Mouse (Mus musculus) liver, embryonic 13.5 days (tissue): ENCODE results near the gene Plgrkt. TPM values are rescaled to one million over a fixed set of nuclear protein-coding genes. Genes with fewer than 3 reads are reported as not detected.

Experiments used
- ATAC-seq: fragments of 200-750 bp; cut with Nextera tagmentation; 2 replicates; pipeline ENCODE4 v1.8.0; 2017; ENCODE audit warnings: low read depth, mild to moderate bottlenecking, moderate number of reproducible peaks, moderate library complexity
- DNase-seq: peaks from one replicate; pipeline ENCODE4 v3.0.0; 2022
- H3K27ac ChIP-seq: fragments of 300-500 bp; sonication (generic); 2 replicates; pipeline ENCODE4 v1.5.1; 2015; ENCODE audit warnings: moderate library complexity, mild to moderate bottlenecking, inconsistent platforms
- H3K27me3 ChIP-seq: fragments of 300-500 bp; sonication (generic); 2 replicates; pipeline ENCODE4 v1.6.1; 2015; ENCODE audit warnings: mild to moderate bottlenecking, inconsistent platforms
- H3K36me3 ChIP-seq: fragments of 300-500 bp; sonication (generic); 2 replicates; pipeline ENCODE4 v1.6.1; 2015; ENCODE audit warnings: mild to moderate bottlenecking, inconsistent platforms
- H3K4me1 ChIP-seq: fragments of 300-500 bp; sonication (generic); replicated peaks from 2 replicates; pipeline ENCODE4 v1.6.1; 2015; ENCODE audit warnings: inconsistent platforms
- H3K4me2 ChIP-seq: fragments of 300-500 bp; sonication (generic); 2 replicates; pipeline ENCODE4 v1.6.1; 2015; ENCODE audit warnings: inconsistent platforms, mild to moderate bottlenecking, moderate library complexity
- H3K4me3 ChIP-seq: fragments of 300-500 bp; sonication (generic); replicated peaks from 2 replicates; pipeline ENCODE4 v1.5.1; 2015; ENCODE audit warnings: mild to moderate bottlenecking, inconsistent platforms
- H3K9ac ChIP-seq: fragments of 300-500 bp; sonication (generic); 2 replicates; pipeline ENCODE4 v1.6.1; 2015; ENCODE audit warnings: mild to moderate bottlenecking, inconsistent platforms
- H3K9me3 ChIP-seq: fragments of 300-500 bp; sonication (generic); replicated peaks from 2 replicates; pipeline ENCODE4 v1.6.1; 2016; ENCODE audit warnings: inconsistent platforms
- WGBS: fragments of 180-500 bp; shearing (Covaris S2); methylation state at CpG from one replicate; pipeline ENCODE4 v1.1.7; 2015; ENCODE audit not compliant: insufficient replicate concordance; 5-methylcytosine and 5-hydroxymethylcytosine counted together
- polyA plus RNA-seq: library from polyadenylated mRNA; unstranded; fragments of >200 nt; fragmentation: Nextera tagmentation; extraction: Ambion mirVana; gene quantifications from 2 replicates; pipeline ENCODE4 v1.2.1, GENCODE M21; 2015

Plgrkt gene
- polyA plus RNA-seq, 1 experiment from 2014 or later = 32.8 TPM

- Histone ChIP-seq H3K4me1 (no peaks in the 10 kb centered on the region), H3K9me3 (no peaks in the 10 kb centered on the region), H3K36me3 (peaks cover 49% of the 10 kb centered on the region), H3K4me2 (no peak overlapping the region), H3K27ac (no peak overlapping the region), H3K4me3 (no peak overlapping the region), H3K9ac (no peak overlapping the region), H3K27me3 (no peaks in the 10 kb centered on the region)
- DNase-seq (no peak), ATAC-seq (no peak)
- 87% methylated on average over 7 of the region's 7 CpGs for WGBS
Observed at GRCm38 (mm10) chr19:29312661-29313060, 54.5 kb downstream of the Plgrkt start.

- WGBS = 91% methylated on average over 8 of the region's 8 CpGs
- H3K36me3 ChIP-seq = peaks cover 58% of the 10 kb centered on the region
- H3K27me3 ChIP-seq = no peaks in the 10 kb centered on the region
- H3K9ac ChIP-seq = no peak overlapping the region
- H3K4me3 ChIP-seq = no peak overlapping the region
- no peak overlapping the region for H3K4me2 ChIP-seq
- ATAC-seq (no peak), DNase-seq (no peak)
- no peaks in the 10 kb centered on the region for H3K4me1 ChIP-seq
- no peak overlapping the region for H3K27ac ChIP-seq
- H3K9me3 ChIP-seq = no peaks in the 10 kb centered on the region
Observed at GRCm38 (mm10) chr19:29311791-29312190, 55.4 kb downstream of the Plgrkt start.

- no peak for ATAC-seq
- Histone ChIP-seq H3K4me3 (no peak overlapping the region), H3K4me2 (no peak overlapping the region), H3K9me3 (no peaks in the 10 kb centered on the region), H3K27ac (no peak overlapping the region), H3K4me1 (no peaks in the 10 kb centered on the region), H3K9ac (no peak overlapping the region), H3K36me3 (peaks cover 69% of the 10 kb centered on the region), H3K27me3 (no peaks in the 10 kb centered on the region)
- no peak for DNase-seq
Observed at GRCm38 (mm10) chr19:29308832-29309231, 58.4 kb downstream of the Plgrkt start.

- no peaks in the 10 kb centered on the region for H3K4me1 ChIP-seq
- H3K36me3 ChIP-seq = peaks cover 73% of the 10 kb centered on the region
- no peak overlapping the region for H3K9ac ChIP-seq
- H3K27ac ChIP-seq = no peak overlapping the region
- no peak overlapping the region for H3K4me3 ChIP-seq
- no peaks in the 10 kb centered on the region for H3K9me3 ChIP-seq
- no peak overlapping the region for H3K4me2 ChIP-seq
- DNase-seq (no peak), ATAC-seq (no peak)
- 89% methylated on average over 2 of the region's 2 CpGs for WGBS
- H3K27me3 ChIP-seq = no peaks in the 10 kb centered on the region
Observed at GRCm38 (mm10) chr19:29302119-29302518, 65.1 kb downstream of the Plgrkt start.

GRCm38 (mm10) chr19:29300919-29301318, 66.3 kb downstream of the Plgrkt start:
- no peak overlapping the region for H3K27ac ChIP-seq
- no peak overlapping the region for H3K4me3 ChIP-seq
- H3K36me3 ChIP-seq = peaks cover 75% of the 10 kb centered on the region
- no peaks in the 10 kb centered on the region for H3K4me1 ChIP-seq
- H3K4me2 ChIP-seq = no peak overlapping the region
- no peaks in the 10 kb centered on the region for H3K27me3 ChIP-seq
- ATAC-seq (no peak), DNase-seq (no peak)
- H3K9me3 ChIP-seq = no peaks in the 10 kb centered on the region
- H3K9ac ChIP-seq = no peak overlapping the region
- WGBS = 93% methylated on average over 13 of the region's 13 CpGs

Other genes starting within 250 kb of the Plgrkt start
- gene Jak2, start 115.6 kb downstream of the Plgrkt start, polyA plus RNA-seq = 10.9 and 11.8 TPM in 2 replicates
- gene Insl6, start 42.0 kb downstream of the Plgrkt start, polyA plus RNA-seq = 0.65 and 1.1 TPM in 2 replicates
- gene Rln1, start 32.7 kb downstream of the Plgrkt start, polyA plus RNA-seq = 0.15 TPM in 1 of 2 replicates, not detected in the other
- 0.16 and 0.31 TPM in 2 replicates for gene Cd274, start 65 bp upstream of the Plgrkt start, polyA plus RNA-seq
- 0.06 TPM in 1 of 2 replicates, not detected in the other for gene Pdcd1lg2, start 43.5 kb upstream of the Plgrkt start, polyA plus RNA-seq
- gene Ric1, start 154.9 kb upstream of the Plgrkt start, polyA plus RNA-seq = 3.4 and 3.6 TPM in 2 replicates